In genomic region chr5:13337665-13338064, GRCm38 (mm10) we compare ENCODE assay signal across 16 mouse cellular contexts.
"Had no signal": no experiment of that assay in that cellular context is flagged by ENCODE, and none has a peak within 500 bp of the region (broad histone marks: within the 10 kb centered on the region; RNA-seq: fewer than 3 reads in every experiment).

No protein-coding gene starts in this region.

- H3K4me1 ChIP-seq: neural tube, embryonic 13.5 days; neural tube, embryonic 15.5 days; stomach, embryonic 15.5 days had no signal

- DNase-seq: retina, postnatal 1 day; right cerebral cortex, adult 18-20 months; right cerebral cortex, postnatal 14 days; right cerebral cortex, postnatal 25 days; right cerebral cortex, postnatal 4 days; spleen, adult 18-20 months; thymus, adult 18-20 months; thymus, adult 2 months; thymus, postnatal 14 days; thymus, postnatal 25 days; thymus, postnatal 36 days; thymus, postnatal 4 days had no signal

- H3K27me3 ChIP-seq: neural tube, embryonic 13.5 days; neural tube, embryonic 15.5 days; stomach, embryonic 15.5 days had no signal

- H3K36me3 ChIP-seq: neural tube, embryonic 13.5 days; neural tube, embryonic 15.5 days; stomach, embryonic 15.5 days had no signal

- H3K9me3 ChIP-seq: neural tube, embryonic 13.5 days; neural tube, embryonic 15.5 days; stomach, embryonic 15.5 days had no signal

- H3K27ac ChIP-seq: neural tube, embryonic 13.5 days; neural tube, embryonic 15.5 days; stomach, embryonic 15.5 days; stomach, postnatal 0 days had no signal

- H3K9ac ChIP-seq: neural tube, embryonic 13.5 days; neural tube, embryonic 15.5 days; stomach, embryonic 15.5 days had no signal

- H3K4me2 ChIP-seq: neural tube, embryonic 13.5 days; neural tube, embryonic 15.5 days; stomach, embryonic 15.5 days had no signal

- H3K4me3 ChIP-seq: neural tube, embryonic 13.5 days; neural tube, embryonic 15.5 days; stomach, embryonic 15.5 days had no signal
